Mouse (Mus musculus): ENCODE data around the gene Ctdsp2. TPM values are rescaled to one million over a fixed set of nuclear protein-coding genes. Genes with fewer than 3 reads are reported as not detected.

Gene Ctdsp2
- total and polyA plus RNA-seq, 3 experiments = 8.9 to 21.9 (median 20.2) TPM

- Histone ChIP-seq H3K9ac (ENCODE audit: insufficient read depth, low read depth) (no peak overlapping the region), H3K4me3 (replicated peaks in 1 of 3; ENCODE audit: low read depth in 2 of 3, low read length in 2 of 3, poor library complexity in 1 of 3) (no peak overlapping the region), H3K36me3 (replicated peaks in 1 of 2; ENCODE audit: control insufficient read depth in 1 of 2, insufficient read depth in 1 of 2, low read length in 1 of 2) (no peaks in the 10 kb centered on the region), H3K4me2 (ENCODE audit: insufficient read depth, low read depth, poor library complexity, severe bottlenecking) (no peak overlapping the region), H3K79me2 (replicated peaks; ENCODE audit: control insufficient read depth, extremely low read depth, insufficient read depth, poor library complexity, severe bottlenecking) (no peaks in the 10 kb centered on the region), H3K27ac (ENCODE audit: insufficient read depth, low read depth) (no peak overlapping the region), H3K9me3 (replicated peaks; ENCODE audit: low read length) (peaks cover 4% of the 10 kb centered on the region), H3K4me1 (ENCODE audit: control insufficient read depth in 1 of 2, insufficient read depth in 2 of 2) (peaks cover 22 to 34% of the 10 kb centered on the region in 2 experiments), H3K27me3 (replicated peaks) (peaks cover 15% of the 10 kb centered on the region)
- dilution Hi-C loops (cut with MboI; ENCODE audit: extremely low pct_ligation_motif_present, extremely low pct_unique_long_range_greater_than_20kb, low sequenced_read_pairs) = no loop called here
- DNase-seq (ENCODE audit: extremely low read depth) = no peak
- in situ Hi-C loops (cut with MboI; ENCODE audit: low pct_ligation_motif_present, low pct_unique_long_range_greater_than_20kb, low sequenced_read_pairs) = no loop called here
- no peak for TF ChIP-seq MYC (IDR thresholded peaks at IDR 0.05; ENCODE audit: low read depth, low read length)
- TF ChIP-seq ETS1 (conservative IDR thresholded peaks at IDR 0.05; ENCODE audit: low read depth, low read length) = no peak
- no peak for TF ChIP-seq USF2 (conservative IDR thresholded peaks at IDR 0.05; ENCODE audit: low read depth, low read length)
- no peak for TF ChIP-seq IRF4 (IDR thresholded peaks at IDR 0.05; ENCODE audit: low read depth, low read length)
- TF ChIP-seq BHLHE40 (IDR thresholded peaks at IDR 0.05; ENCODE audit: low read depth, low read length) = no peak
- no peak for TF ChIP-seq PAX5 (IDR thresholded peaks at IDR 0.05; ENCODE audit: low read length)
- TF ChIP-seq SMC3 (IDR thresholded peaks at IDR 0.05; ENCODE audit: low read depth, low read length) = no peak
- TF ChIP-seq MAFK (IDR thresholded peaks at IDR 0.05; ENCODE audit: insufficient replicate concordance, low read length) = no peak
- TF ChIP-seq SIN3A (IDR thresholded peaks at IDR 0.05; ENCODE audit: low read length) = no peak
- no peak for TF ChIP-seq ELF1 (IDR thresholded peaks at IDR 0.05; ENCODE audit: low read depth, low read length)
- no peak for TF ChIP-seq ZMIZ1 (IDR thresholded peaks at IDR 0.05; ENCODE audit: low read depth, low read length)
- no peak for TF ChIP-seq MAX (IDR thresholded peaks at IDR 0.05; ENCODE audit: low read length)
- no peak for TF ChIP-seq ZKSCAN1 (IDR thresholded peaks at IDR 0.05; ENCODE audit: borderline replicate concordance, low read depth, low read length)
- TF ChIP-seq JUND (conservative IDR thresholded peaks at IDR 0.05; ENCODE audit: low read depth, low read length) = no peak
- TF ChIP-seq CHD1 (IDR thresholded peaks at IDR 0.05; ENCODE audit: low read depth, low read length) = no peak
- TF ChIP-seq GABPA (IDR thresholded peaks at IDR 0.05; ENCODE audit: insufficient replicate concordance, low read depth, low read length) = no peak
Measured at GRCm38 (mm10) chr10:126962966-126963330, 15.6 kb upstream of the Ctdsp2 start.

GRCm38 (mm10) chr10:126963821-126964220 is 14.7 kb upstream of the Ctdsp2 start:
- Histone ChIP-seq H3K9me3 (replicated peaks; ENCODE audit: low read length) (peaks cover 4% of the 10 kb centered on the region), H3K4me3 (replicated peaks in 1 of 3; ENCODE audit: low read depth in 2 of 3, low read length in 2 of 3, poor library complexity in 1 of 3) (no peak overlapping the region), H3K27me3 (replicated peaks) (peaks cover 15% of the 10 kb centered on the region), H3K27ac (ENCODE audit: insufficient read depth, low read depth) (no peak overlapping the region), H3K4me2 (ENCODE audit: insufficient read depth, low read depth, poor library complexity, severe bottlenecking) (no peak overlapping the region), H3K36me3 (replicated peaks in 1 of 2; ENCODE audit: control insufficient read depth in 1 of 2, insufficient read depth in 1 of 2, low read length in 1 of 2) (no peaks in the 10 kb centered on the region), H3K79me2 (replicated peaks; ENCODE audit: control insufficient read depth, extremely low read depth, insufficient read depth, poor library complexity, severe bottlenecking) (no peaks in the 10 kb centered on the region), H3K9ac (ENCODE audit: insufficient read depth, low read depth) (no peak overlapping the region), H3K4me1 (ENCODE audit: control insufficient read depth in 1 of 2, insufficient read depth in 2 of 2) (peaks cover 22 to 34% of the 10 kb centered on the region in 2 experiments)
- in situ Hi-C loops (cut with MboI; ENCODE audit: low pct_ligation_motif_present, low pct_unique_long_range_greater_than_20kb, low sequenced_read_pairs) = no loop called here
- TF ChIP-seq CTCF (conservative IDR thresholded peaks at IDR 0.05 in 1 of 2, IDR thresholded peaks at IDR 0.05 in 1 of 2; ENCODE audit: low read depth in 2 of 2, low read length in 2 of 2) (no peak), MEF2A (IDR thresholded peaks at IDR 0.05; ENCODE audit: borderline replicate concordance, low read depth, low read length) (no peak), IRF4 (IDR thresholded peaks at IDR 0.05; ENCODE audit: low read depth, low read length) (no peak), SMC3 (IDR thresholded peaks at IDR 0.05; ENCODE audit: low read depth, low read length) (no peak), MYC (IDR thresholded peaks at IDR 0.05; ENCODE audit: low read depth, low read length) (no peak), ETS1 (conservative IDR thresholded peaks at IDR 0.05; ENCODE audit: low read depth, low read length) (no peak), ZNF384 (IDR thresholded peaks at IDR 0.05; ENCODE audit: low read depth, low read length) (no peak), SIN3A (IDR thresholded peaks at IDR 0.05; ENCODE audit: low read length) (no peak), EP300 (IDR thresholded peaks at IDR 0.05; ENCODE audit: low read length) (no peak), JUND (conservative IDR thresholded peaks at IDR 0.05; ENCODE audit: low read depth, low read length) (no peak), JUN (IDR thresholded peaks at IDR 0.05; ENCODE audit: insufficient read depth, low read depth, low read length) (no peak), NRF1 (IDR thresholded peaks at IDR 0.05; ENCODE audit: low read depth, low read length) (no peak), ZMIZ1 (IDR thresholded peaks at IDR 0.05; ENCODE audit: low read depth, low read length) (no peak), RCOR1 (conservative IDR thresholded peaks at IDR 0.05; ENCODE audit: low read depth, low read length) (no peak), ELF1 (IDR thresholded peaks at IDR 0.05; ENCODE audit: low read depth, low read length) (no peak), BHLHE40 (IDR thresholded peaks at IDR 0.05; ENCODE audit: low read depth, low read length) (no peak), TBP (conservative IDR thresholded peaks at IDR 0.05; ENCODE audit: low read depth, low read length) (no peak), USF1 (IDR thresholded peaks at IDR 0.05; ENCODE audit: low read depth, low read length) (no peak)
- dilution Hi-C loops (cut with MboI; ENCODE audit: extremely low pct_ligation_motif_present, extremely low pct_unique_long_range_greater_than_20kb, low sequenced_read_pairs) = no loop called here
- peak; percentile 22 for DNase-seq (ENCODE audit: extremely low read depth)
